Mouse (Mus musculus): ENCODE results near the gene Dgkq.
A peak's percentile ranks its signal among the peaks of the same experiment; 100 is the strongest.

The Dgkq gene

GRCm38 (mm10) chr5:108680871-108681270, 11.4 kb upstream of the Dgkq start:
- DNase-seq = no peak

GRCm38 (mm10) chr5:108679909-108680308, 10.4 kb upstream of the Dgkq start:
- DNase-seq = no peak

GRCm38 (mm10) chr5:108678296-108678854, 8.9 kb upstream of the Dgkq start:
- DNase-seq = no peak

- peak; percentile 20 to 48 for DNase-seq
Measured at GRCm38 (mm10) chr5:108677605-108678295, 8.3 kb upstream of the Dgkq start.

- DNase-seq = no peak
Measured at GRCm38 (mm10) chr5:108676772-108677498, 7.5 kb upstream of the Dgkq start.

GRCm38 (mm10) chr5:108675251-108675816, 5.9 kb upstream of the Dgkq start, which contains the start of gene Slc26a1:
Slc26a1 (minus strand) TSS chr5:108675569.
- no peak for DNase-seq

- no peak for DNase-seq
Measured at GRCm38 (mm10) chr5:108674624-108675023, 5.2 kb upstream of the Dgkq start.

GRCm38 (mm10) chr5:108671757-108672156, 2.3 kb upstream of the Dgkq start:
- DNase-seq = no peak

GRCm38 (mm10) chr5:108670785-108671184, 1.3 kb upstream of the Dgkq start:
- peak; percentile 36 to 39 for DNase-seq

GRCm38 (mm10) chr5:108669986-108670385, 514 bp upstream of the Dgkq start:
- no peak for DNase-seq

GRCm38 (mm10) chr5:108668387-108668932, 1.0 kb downstream of the Dgkq start:
- no peak for DNase-seq

- no peak for DNase-seq
Measured at GRCm38 (mm10) chr5:108667370-108667769, 2.1 kb downstream of the Dgkq start.

GRCm38 (mm10) chr5:108665066-108665465, 4.4 kb downstream of the Dgkq start:
- DNase-seq = no peak

GRCm38 (mm10) chr5:108662772-108663171, 6.7 kb downstream of the Dgkq start:
- DNase-seq = no peak

GRCm38 (mm10) chr5:108660632-108661268, 8.7 kb downstream of the Dgkq start:
- DNase-seq = peak; percentile 93 to 95

- DNase-seq = no peak
Measured at GRCm38 (mm10) chr5:108659698-108660631, 9.5 kb downstream of the Dgkq start, which contains the start of gene Idua. Idua (plus strand) TSS chr5:108660331.

- no peak for DNase-seq
Measured at GRCm38 (mm10) chr5:108658611-108659010, 10.9 kb downstream of the Dgkq start.

GRCm38 (mm10) chr5:108657406-108657805, 12.1 kb downstream of the Dgkq start:
- no peak for DNase-seq

GRCm38 (mm10) chr5:108655891-108656650, 13.4 kb downstream of the Dgkq start:
- no peak for DNase-seq

- no peak for DNase-seq
Measured at GRCm38 (mm10) chr5:108655381-108655780, 14.1 kb downstream of the Dgkq start.
